Mouse (Mus musculus) thymus, postnatal 25 days (tissue): ENCODE data around the gene Gm10638.
A peak's percentile ranks its signal among the peaks of the same experiment; 100 is the strongest.

Experiments used
- DNase-seq: peaks from one replicate; pipeline ENCODE4 v3.0.0; 2022

Gm10638 gene

GRCm38 (mm10) chr8:86740899-86741298, 4.6 kb upstream of the Gm10638 start:
- DNase-seq = no peak

GRCm38 (mm10) chr8:86741627-86742026, 3.9 kb upstream of the Gm10638 start:
- no peak for DNase-seq

GRCm38 (mm10) chr8:86742605-86743345, 2.7 kb upstream of the Gm10638 start:
- no peak for DNase-seq

- DNase-seq = no peak
These were observed 932 bp upstream of the Gm10638 start for GRCm38 (mm10) chr8:86744313-86745220.

GRCm38 (mm10) chr8:86745935-86746441, 489 bp downstream of the Gm10638 start:
- DNase-seq = peak; percentile 97

GRCm38 (mm10) chr8:86746511-86746910, 1.0 kb downstream of the Gm10638 start:
- DNase-seq = no peak

- DNase-seq = no peak
These were observed 4.3 kb downstream of the Gm10638 start for GRCm38 (mm10) chr8:86749842-86750241.

GRCm38 (mm10) chr8:86756948-86757733, 11.6 kb downstream of the Gm10638 start:
- DNase-seq = no peak

- DNase-seq = no peak
These were observed 13.2 kb downstream of the Gm10638 start for GRCm38 (mm10) chr8:86758651-86759050.

- no peak for DNase-seq
These were observed 13.6 kb downstream of the Gm10638 start for GRCm38 (mm10) chr8:86759090-86759491.

GRCm38 (mm10) chr8:86760746-86761145, 15.2 kb downstream of the Gm10638 start:
- no peak for DNase-seq

GRCm38 (mm10) chr8:86762806-86763205, 17.3 kb downstream of the Gm10638 start:
- no peak for DNase-seq

- no peak for DNase-seq
These were observed 19.7 kb downstream of the Gm10638 start for GRCm38 (mm10) chr8:86765155-86765554.

- DNase-seq = no peak
These were observed 20.2 kb downstream of the Gm10638 start for GRCm38 (mm10) chr8:86765669-86766068.

- no peak for DNase-seq
These were observed 21.2 kb downstream of the Gm10638 start for GRCm38 (mm10) chr8:86766548-86767211.

GRCm38 (mm10) chr8:86768499-86768898, 23.0 kb downstream of the Gm10638 start:
- no peak for DNase-seq

GRCm38 (mm10) chr8:86769945-86770715, 24.6 kb downstream of the Gm10638 start:
- DNase-seq = no peak

- DNase-seq = peak; percentile 39
These were observed 33.7 kb downstream of the Gm10638 start for GRCm38 (mm10) chr8:86779207-86779606.

GRCm38 (mm10) chr8:86781094-86781493, 35.6 kb downstream of the Gm10638 start:
- DNase-seq = no peak

- no peak for DNase-seq
These were observed 41.0 kb downstream of the Gm10638 start for GRCm38 (mm10) chr8:86786498-86786897.

GRCm38 (mm10) chr8:86787891-86788420, 42.5 kb downstream of the Gm10638 start:
- DNase-seq = no peak
